Mouse (Mus musculus) myocyte (in vitro differentiated cells): ENCODE data around the gene 1700025G04Rik. TPM values are rescaled to one million over a fixed set of nuclear protein-coding genes. Genes with fewer than 3 reads are reported as not detected.

Experiments
- H3K27me3 ChIP-seq: one replicate; pipeline ENCODE4 v1.6.1; 2011; ENCODE audit not compliant: control insufficient read depth, insufficient read depth, insufficient read length
- H3K36me3 ChIP-seq: one replicate; pipeline ENCODE4 v1.6.1; 2011; ENCODE audit not compliant: control insufficient read depth, insufficient read depth
- H3K4me2 ChIP-seq: one replicate; pipeline ENCODE4 v1.6.1; 2011; ENCODE audit warnings: low read depth, control low read depth
- H3K4me3 ChIP-seq: one replicate; pipeline ENCODE4 v1.5.1; 2011; ENCODE audit warnings: mild to moderate bottlenecking, control low read depth, moderate library complexity
- H3K79me2 ChIP-seq: one replicate; pipeline ENCODE4 v1.6.1; 2011; ENCODE audit not compliant: control insufficient read depth, insufficient read depth
- H3ac ChIP-seq: one replicate; pipeline ENCODE4 v1.6.1; 2011; ENCODE audit not compliant: control insufficient read depth, insufficient read length
- CEBPB ChIP-seq: IDR thresholded peaks from 2 replicates; pipeline ENCODE4 v1.6.1; 2011; ENCODE audit warnings: mild to moderate bottlenecking, moderate library complexity; ENCODE audit not compliant: poor library complexity, insufficient read depth, severe bottlenecking
- E2F4 ChIP-seq: IDR thresholded peaks from one replicate; pipeline ENCODE4 v1.6.1; 2011; ENCODE audit warnings: mild to moderate bottlenecking, control low read depth, moderate library complexity; ENCODE audit not compliant: insufficient read depth
- MAX ChIP-seq: IDR thresholded peaks from one replicate; pipeline ENCODE4 v1.6.1; 2011; ENCODE audit warnings: low read depth, mild to moderate bottlenecking, control low read depth
- MYOD1 ChIP-seq, 3 experiments: IDR thresholded peaks; one replicate each; pipeline ENCODE4 v1.6.1; 2011; ENCODE audit warnings: control low read depth in 2 of 3, low read depth in 2 of 3, mild to moderate bottlenecking in 2 of 3, moderate library complexity in 1 of 3; ENCODE audit not compliant: insufficient read length in 2 of 3, control insufficient read depth in 1 of 3
- MYOG ChIP-seq, 3 experiments: IDR thresholded peaks; one replicate each; pipeline ENCODE4 v1.6.1; 2011; ENCODE audit warnings: control low read depth in 2 of 3, low read depth in 2 of 3, mild to moderate bottlenecking in 2 of 3; ENCODE audit not compliant: insufficient read length in 2 of 3, control insufficient read depth in 1 of 3, insufficient read depth in 1 of 3
- POLR2A ChIP-seq: IDR thresholded peaks from one replicate; pipeline ENCODE4 v1.6.1; 2011; ENCODE audit warnings: low read depth, mild to moderate bottlenecking, control low read depth, moderate library complexity; ENCODE audit not compliant: insufficient read length
- POLR2AphosphoS2 ChIP-seq: IDR thresholded peaks from one replicate; pipeline ENCODE4 v1.6.1; 2011; ENCODE audit warnings: low read depth, control low read depth; ENCODE audit not compliant: insufficient read length
- REST ChIP-seq: IDR thresholded peaks from one replicate; pipeline ENCODE4 v1.6.1; 2011; ENCODE audit warnings: mild to moderate bottlenecking, control low read depth, moderate library complexity; ENCODE audit not compliant: insufficient read depth, insufficient read length
- SRF ChIP-seq: IDR thresholded peaks from one replicate; pipeline ENCODE4 v1.6.1; 2011; ENCODE audit warnings: low read depth; ENCODE audit not compliant: control insufficient read depth, insufficient read length
- TCF12 ChIP-seq: IDR thresholded peaks from one replicate; pipeline ENCODE4 v1.6.1; 2011; ENCODE audit warnings: mild to moderate bottlenecking, control low read depth; ENCODE audit not compliant: poor library complexity, insufficient read depth, severe bottlenecking
- TCF3 ChIP-seq: IDR thresholded peaks from one replicate; pipeline ENCODE4 v1.6.1; 2011; ENCODE audit warnings: low read depth, control low read depth; ENCODE audit not compliant: insufficient read length
- USF1 ChIP-seq: IDR thresholded peaks from one replicate; pipeline ENCODE4 v1.6.1; 2011; ENCODE audit warnings: low read depth, mild to moderate bottlenecking, control low read depth, moderate library complexity
- polyA plus RNA-seq: library from polyadenylated mRNA; unstranded; fragments of >200 nt; fragmentation: generic; extraction: Trizol; gene quantifications from one replicate; pipeline ENCODE4 v1.2.1, GENCODE M21; 2012; ENCODE audit warnings: missing spikeins

Gene 1700025G04Rik
- polyA plus RNA-seq, 1 experiment, result 3.3 TPM

GRCm38 (mm10) chr1:152008473-152008991 is 81.4 kb downstream of the 1700025G04Rik start:
- H3K36me3 ChIP-seq, result no peaks in the 10 kb centered on the region
- no peaks in the 10 kb centered on the region for H3K79me2 ChIP-seq
- H3K27me3 ChIP-seq, result no peaks in the 10 kb centered on the region
- H3K4me3 ChIP-seq, result no peak overlapping the region
- no peak overlapping the region for H3K4me2 ChIP-seq
- no peak overlapping the region for H3ac ChIP-seq
- TF ChIP-seq TCF3 (no peak), TCF12 (no peak), MAX (no peak), USF1 (no peak), MYOD1 (IDR thresholded peaks at IDR 0.05; ENCODE audit: control insufficient read depth in 1 of 3, insufficient read length in 2 of 3, low read depth in 2 of 3) (no peak)

DNA sequence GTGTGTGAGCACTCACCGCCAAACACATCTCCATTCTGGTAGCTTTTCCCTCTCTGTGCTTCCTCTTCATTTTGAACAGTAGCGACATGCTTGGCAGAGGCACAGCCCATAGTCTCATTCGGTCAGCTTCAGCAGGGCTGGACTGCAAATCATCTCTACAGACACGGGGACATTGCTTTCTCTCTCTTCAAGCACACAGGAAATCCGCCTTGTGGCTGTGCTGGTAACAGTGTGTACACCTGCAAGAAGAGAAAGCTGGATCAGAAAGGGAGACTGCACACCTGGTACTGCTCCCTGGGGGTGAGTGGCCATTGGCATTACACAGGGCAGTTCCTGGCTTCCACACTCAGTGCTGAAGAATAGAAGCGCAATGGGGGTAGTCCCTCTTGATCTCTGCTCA is 83.4 kb downstream of the 1700025G04Rik start:
- Histone ChIP-seq H3K4me2 (no peak overlapping the region), H3K4me3 (no peak overlapping the region), H3K79me2 (no peaks in the 10 kb centered on the region), H3K27me3 (no peaks in the 10 kb centered on the region), H3K36me3 (no peaks in the 10 kb centered on the region), H3ac (no peak overlapping the region)
- TF ChIP-seq MYOD1 (IDR thresholded peaks at IDR 0.05; ENCODE audit: control insufficient read depth in 1 of 3, insufficient read length in 2 of 3, low read depth in 2 of 3), result no peak
- no peak for TF ChIP-seq MYOG (IDR thresholded peaks at IDR 0.05; ENCODE audit: control insufficient read depth in 1 of 3, insufficient read depth in 1 of 3, insufficient read length in 2 of 3, low read depth in 2 of 3)
- no peak for TF ChIP-seq POLR2A
- TF ChIP-seq CEBPB, result no peak
- no peak for TF ChIP-seq E2F4
- TF ChIP-seq TCF3, result no peak
- no peak for TF ChIP-seq MAX
- no peak for TF ChIP-seq TCF12
- no peak for TF ChIP-seq USF1
- TF ChIP-seq POLR2AphosphoS2, result no peak
- no peak for TF ChIP-seq SRF
- TF ChIP-seq REST, result no peak

- Histone ChIP-seq H3K27me3 (no peaks in the 10 kb centered on the region), H3K36me3 (no peaks in the 10 kb centered on the region), H3ac (no peak overlapping the region), H3K79me2 (no peaks in the 10 kb centered on the region), H3K4me2 (no peak overlapping the region), H3K4me3 (no peak overlapping the region)
- TF ChIP-seq CEBPB, result no peak
- TF ChIP-seq TCF12, result no peak
- no peak for TF ChIP-seq REST
- no peak for TF ChIP-seq POLR2A
- no peak for TF ChIP-seq TCF3
- no peak for TF ChIP-seq POLR2AphosphoS2
- TF ChIP-seq MAX, result no peak
- no peak for TF ChIP-seq E2F4
- TF ChIP-seq USF1, result no peak
- TF ChIP-seq MYOG (IDR thresholded peaks at IDR 0.05; ENCODE audit: control insufficient read depth in 1 of 3, insufficient read depth in 1 of 3, insufficient read length in 2 of 3, low read depth in 2 of 3), result no peak
- no peak for TF ChIP-seq MYOD1 (IDR thresholded peaks at IDR 0.05; ENCODE audit: control insufficient read depth in 1 of 3, insufficient read length in 2 of 3, low read depth in 2 of 3)
- no peak for TF ChIP-seq SRF
Observed at GRCm38 (mm10) chr1:152004509-152004908, 85.4 kb downstream of the 1700025G04Rik start.

- no peak overlapping the region for H3ac ChIP-seq
- no peaks in the 10 kb centered on the region for H3K79me2 ChIP-seq
- no peak overlapping the region for H3K4me3 ChIP-seq
- no peaks in the 10 kb centered on the region for H3K27me3 ChIP-seq
- H3K36me3 ChIP-seq, result no peaks in the 10 kb centered on the region
- no peak overlapping the region for H3K4me2 ChIP-seq
- no peak for TF ChIP-seq POLR2AphosphoS2
Observed at GRCm38 (mm10) chr1:152000461-152000860, 89.5 kb downstream of the 1700025G04Rik start.

DNA sequence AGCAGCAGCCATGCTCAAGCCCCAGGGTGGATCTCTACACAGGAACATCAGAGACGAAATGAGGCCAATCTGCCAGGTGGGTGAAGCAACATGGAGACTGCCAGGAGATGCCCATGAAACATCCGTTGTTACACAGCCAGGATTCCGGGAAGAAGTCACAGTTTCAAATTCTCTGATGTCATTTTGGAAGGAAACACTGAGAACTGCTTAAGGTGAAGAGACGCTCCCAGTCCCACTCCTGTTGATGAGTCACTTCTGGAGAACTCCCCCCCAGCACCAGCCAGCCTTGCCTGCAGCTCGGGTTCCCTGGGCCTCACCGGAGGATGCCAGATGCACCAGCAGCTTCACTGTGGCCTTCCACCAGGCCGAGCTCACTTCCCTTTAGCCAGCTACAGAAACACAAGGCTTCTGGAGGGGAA is 90.5 kb downstream of the 1700025G04Rik start:
- H3K79me2 ChIP-seq, result no peaks in the 10 kb centered on the region
- TF ChIP-seq MYOG (IDR thresholded peaks at IDR 0.05; ENCODE audit: control insufficient read depth in 1 of 3, insufficient read depth in 1 of 3, insufficient read length in 2 of 3, low read depth in 2 of 3), result no peak
- TF ChIP-seq REST, result no peak
- TF ChIP-seq TCF3, result no peak
- no peak for TF ChIP-seq MYOD1 (IDR thresholded peaks at IDR 0.05; ENCODE audit: control insufficient read depth in 1 of 3, insufficient read length in 2 of 3, low read depth in 2 of 3)
- no peak for TF ChIP-seq SRF
- TF ChIP-seq POLR2A, result no peak
- no peak for TF ChIP-seq POLR2AphosphoS2
- no peak for TF ChIP-seq E2F4
- TF ChIP-seq USF1, result no peak
- no peak for TF ChIP-seq CEBPB
- no peak overlapping the region for H3K4me3 ChIP-seq
- no peak overlapping the region for H3ac ChIP-seq
- no peaks in the 10 kb centered on the region for H3K27me3 ChIP-seq
- no peak overlapping the region for H3K4me2 ChIP-seq
- H3K36me3 ChIP-seq, result no peaks in the 10 kb centered on the region
